Mouse (Mus musculus) induced T-regulatory cell, adult 2 months (primary cell): ENCODE results near the gene Prss57.
A peak's percentile ranks its signal among the peaks of the same experiment; 100 is the strongest.

Experiments
- DNase-seq: peaks from one replicate; pipeline ENCODE4 v3.0.0-alpha.2; 2012; ENCODE audit warnings: low read depth

Prss57 gene

DNA sequence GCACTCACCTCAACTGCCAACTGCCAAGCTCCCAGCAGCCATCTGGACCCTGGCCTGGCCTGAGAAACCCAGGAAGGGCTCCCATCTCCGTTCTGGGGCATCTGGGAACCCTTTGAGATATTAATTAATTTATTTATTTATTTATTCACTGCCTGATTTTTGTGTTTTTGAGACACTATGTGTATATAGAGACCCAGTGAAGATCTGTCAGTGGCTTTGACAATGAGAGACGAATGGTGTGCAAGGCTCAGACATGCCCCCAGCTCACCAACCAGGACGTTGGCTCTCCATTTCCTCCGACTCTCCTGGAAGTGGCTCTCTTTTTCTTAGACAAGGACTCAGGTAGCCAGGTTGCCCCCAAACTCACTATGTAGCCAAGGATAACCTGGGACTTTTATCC is at the start of gene Prss57:
Gene Prss57, minus strand, starts transcription at position 101 of the 400 bp plus-strand sequence.
- DNase-seq: no peak

DNA sequence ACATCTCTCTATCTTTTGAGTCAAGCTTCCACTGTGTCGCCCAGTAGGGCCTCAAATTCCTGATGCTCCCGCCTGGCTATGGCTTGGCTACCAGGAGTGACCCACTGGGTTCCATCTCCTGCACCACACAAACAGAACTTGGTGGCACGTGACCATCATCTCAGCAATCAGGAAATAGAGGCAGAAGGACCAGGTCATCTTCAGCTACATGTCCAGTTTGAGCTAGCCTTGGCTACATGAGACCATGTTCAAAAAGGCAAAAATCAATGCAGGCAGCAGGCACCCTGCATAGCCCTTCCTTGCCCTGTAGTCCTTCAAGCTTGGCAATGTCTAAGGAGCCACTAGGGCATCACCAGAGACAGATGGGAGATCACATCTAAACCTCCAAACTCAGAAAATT is 49.3 kb upstream of the Prss57 start:
- no peak for DNase-seq

DNA sequence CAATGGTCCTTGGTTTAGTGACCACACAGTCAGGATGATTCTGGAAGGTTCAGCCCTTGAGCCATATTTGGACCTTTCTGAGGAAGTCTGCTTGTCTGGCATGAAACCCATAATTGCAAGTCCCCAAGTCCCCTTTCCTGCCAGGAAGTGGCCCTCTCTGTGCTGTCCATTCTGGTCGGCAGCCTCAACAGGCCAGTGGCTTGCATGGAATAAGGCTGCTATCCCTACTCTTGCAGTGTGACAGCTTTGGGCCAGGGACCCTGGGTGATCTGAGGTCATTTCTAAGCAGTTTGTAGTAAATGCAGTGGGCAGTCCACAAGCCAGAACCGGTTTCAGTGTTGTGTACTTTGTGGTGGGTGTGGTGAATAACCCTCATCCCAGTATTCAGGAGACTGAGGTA is 47.4 kb upstream of the Prss57 start:
- DNase-seq: no peak

DNA sequence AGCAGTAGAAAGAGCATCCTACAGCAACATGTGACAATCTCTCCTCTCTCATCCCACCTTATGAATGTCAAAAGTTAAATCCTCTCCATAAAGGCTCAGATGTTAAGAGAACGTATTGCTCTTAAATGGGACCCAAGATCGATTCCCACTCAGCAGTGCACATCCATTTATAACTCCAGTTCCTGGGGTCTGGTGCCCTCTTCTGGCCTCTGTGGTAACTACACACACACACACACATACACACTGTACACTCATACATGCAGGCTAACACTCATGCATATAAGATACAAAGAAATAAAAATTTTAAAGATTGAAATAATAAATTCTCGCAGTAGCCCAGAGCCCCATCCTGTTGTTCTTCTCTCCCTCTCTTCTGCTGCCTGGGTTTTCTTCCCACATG is 46.2 kb upstream of the Prss57 start:
- DNase-seq: peak; percentile 45

DNA sequence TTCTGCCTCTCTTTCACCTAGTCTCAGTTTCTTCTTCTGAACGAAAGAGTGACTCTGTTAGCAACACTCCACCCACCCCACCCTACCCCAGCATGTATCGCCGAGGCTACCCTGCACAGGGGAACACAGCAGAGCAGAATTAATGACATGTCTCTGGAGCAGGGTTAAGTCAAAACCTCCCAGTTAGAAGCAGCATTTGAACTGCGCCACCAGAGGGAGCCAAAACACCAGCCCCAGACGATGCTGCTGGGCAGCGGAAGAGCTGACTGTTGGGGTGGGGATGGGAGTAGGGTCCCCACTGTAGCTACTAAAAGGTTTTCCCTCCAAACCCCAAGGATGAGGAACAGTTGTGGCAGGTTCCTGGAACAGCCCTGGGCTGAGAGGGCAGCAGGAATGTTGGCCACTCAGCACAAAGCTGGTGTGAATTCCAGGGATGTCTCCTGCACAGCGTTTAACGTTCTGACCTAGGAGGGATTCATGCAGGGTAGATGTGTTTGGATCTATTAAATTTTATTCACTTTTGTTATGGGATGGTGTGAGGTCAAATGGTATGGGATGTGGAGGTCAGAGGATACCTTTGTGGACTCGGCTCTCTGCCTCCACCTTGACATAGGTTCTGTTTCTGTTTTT is 44.1 kb upstream of the Prss57 start:
- DNase-seq: peak; percentile 85

DNA sequence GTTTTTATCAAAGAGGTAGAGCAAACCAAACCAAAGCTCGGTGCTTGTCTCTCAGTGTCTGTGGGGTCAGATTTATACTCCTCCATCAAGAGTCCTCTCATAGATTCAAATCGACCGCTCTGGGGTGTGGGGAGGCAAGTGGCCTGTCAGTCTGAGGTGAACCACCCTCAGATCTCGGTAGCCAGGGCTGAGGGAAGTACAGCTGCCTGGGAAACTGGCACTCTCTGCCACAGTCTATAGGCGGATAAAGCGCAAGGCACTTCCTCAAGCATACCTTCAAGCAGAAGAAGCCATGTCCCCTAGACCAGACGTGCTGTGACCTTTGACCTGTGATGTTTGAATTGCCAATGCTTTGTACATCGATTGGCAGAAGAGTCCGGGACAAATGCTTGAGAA is 42.0 kb upstream of the Prss57 start:
- no peak for DNase-seq

DNA sequence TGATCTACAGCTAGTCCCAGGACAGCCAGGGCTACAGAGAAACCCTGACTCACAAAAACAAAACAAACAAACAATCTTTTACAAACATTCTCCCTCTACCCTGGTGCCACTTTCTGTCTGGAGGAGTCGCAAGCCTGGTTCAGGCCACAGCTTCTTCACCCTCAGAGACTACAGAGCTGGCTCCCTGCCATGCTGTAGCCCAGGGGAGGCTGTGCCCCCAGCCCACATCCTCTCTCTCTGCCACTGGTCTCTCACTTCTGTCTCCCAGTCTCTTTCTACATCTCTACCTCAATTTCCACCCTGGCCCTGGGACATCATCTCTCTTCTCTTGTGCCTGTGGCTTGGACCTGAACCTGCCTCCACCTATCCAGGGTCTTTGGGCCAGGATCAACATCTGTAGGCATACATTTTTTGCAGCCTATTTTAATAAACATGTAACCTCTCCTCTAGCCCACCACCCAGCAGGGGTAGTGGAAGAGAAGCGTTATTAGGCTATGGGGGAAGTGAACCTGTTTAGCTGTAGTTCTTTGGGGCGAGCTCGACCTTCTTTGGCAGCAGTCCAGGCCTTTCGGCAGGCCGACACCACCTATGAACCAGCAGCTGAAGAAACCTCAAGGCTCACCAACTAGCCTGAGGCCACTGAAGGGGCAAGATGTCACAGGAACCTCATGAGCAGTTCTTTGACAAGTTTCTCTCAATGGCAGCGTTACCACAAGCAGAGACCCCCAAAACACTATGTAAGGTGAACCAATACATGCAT is 41.4 kb upstream of the Prss57 start:
- no peak for DNase-seq

DNA sequence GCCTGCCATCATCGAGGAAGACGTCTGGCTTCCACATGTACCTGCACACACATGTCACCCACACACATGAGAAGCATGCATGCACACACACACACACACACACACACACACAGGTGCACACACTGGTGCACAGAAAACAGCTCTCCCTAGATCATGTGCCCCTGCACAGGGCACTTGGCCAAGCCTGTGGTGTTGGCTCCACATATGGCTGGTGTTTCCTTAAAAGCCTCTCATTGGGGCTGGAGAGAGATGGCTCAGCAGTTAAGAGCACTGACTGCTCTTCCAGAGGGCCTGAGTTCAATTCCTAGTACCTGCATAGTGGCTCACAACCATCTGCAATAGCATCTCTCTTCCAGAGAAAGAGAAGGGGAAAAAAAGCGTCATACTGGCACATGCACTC is 40.8 kb upstream of the Prss57 start:
- DNase-seq: no peak

DNA sequence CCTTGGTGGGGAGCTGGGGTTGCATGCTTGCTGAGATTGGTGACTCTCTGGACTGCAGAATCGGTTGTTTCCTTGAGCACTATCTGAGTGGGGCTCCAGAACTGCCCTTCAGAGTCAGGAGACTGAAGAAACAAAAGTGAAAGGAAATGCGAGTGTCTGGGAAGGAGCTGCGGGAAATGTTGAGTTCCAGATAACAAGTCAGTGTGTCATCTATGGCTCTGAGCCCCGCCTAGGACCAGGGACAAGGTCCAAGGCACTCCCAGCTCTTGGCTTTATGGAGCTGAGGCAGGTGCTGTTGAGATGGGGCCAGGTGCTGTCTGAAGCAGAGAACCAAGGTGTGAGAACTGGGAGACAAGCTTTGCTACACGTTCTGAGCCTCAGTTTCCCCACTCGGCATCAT is 33.7 kb upstream of the Prss57 start:
- DNase-seq: no peak

DNA sequence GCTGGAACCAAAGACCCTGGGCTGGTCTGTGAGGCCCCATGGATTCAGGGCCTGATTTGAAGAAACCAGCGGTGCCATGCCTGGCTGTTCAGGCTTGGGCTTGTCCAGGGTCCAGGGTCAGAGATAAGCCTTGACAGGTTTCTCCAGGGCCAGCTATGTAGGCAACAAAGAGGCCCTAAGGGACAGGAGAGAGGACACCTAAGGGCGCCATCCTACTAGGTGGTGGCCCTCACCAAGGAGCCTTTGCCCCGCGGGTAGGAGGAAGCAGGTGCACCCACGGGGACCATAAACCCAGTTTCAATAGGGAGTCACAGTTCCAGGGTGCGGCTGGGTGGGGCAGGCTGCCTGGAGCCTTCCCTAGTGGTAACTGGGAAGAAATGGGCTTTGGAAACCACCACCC is 32.2 kb upstream of the Prss57 start:
- no peak for DNase-seq

DNA sequence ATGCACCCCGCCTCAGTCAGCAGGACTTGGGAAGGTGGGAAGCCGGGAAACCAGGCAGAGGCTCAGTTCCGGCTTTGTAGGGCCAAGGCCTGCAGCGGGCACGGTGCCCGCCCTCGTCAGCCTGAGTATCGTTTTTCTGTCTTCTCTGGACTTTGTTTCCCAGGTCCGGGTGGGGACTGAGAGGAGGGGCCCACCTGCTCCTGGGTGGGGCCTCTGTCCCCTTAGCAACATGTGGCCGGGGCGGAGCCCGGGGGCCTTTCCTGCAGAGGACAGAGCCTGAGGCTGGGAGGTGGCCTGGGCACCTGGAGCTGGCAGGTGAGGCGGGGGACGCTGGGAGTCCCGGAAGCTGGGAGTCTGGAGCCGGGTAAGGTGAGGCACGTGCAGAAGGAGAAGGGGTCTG is 31.6 kb upstream of the Prss57 start:
- no peak for DNase-seq

DNA sequence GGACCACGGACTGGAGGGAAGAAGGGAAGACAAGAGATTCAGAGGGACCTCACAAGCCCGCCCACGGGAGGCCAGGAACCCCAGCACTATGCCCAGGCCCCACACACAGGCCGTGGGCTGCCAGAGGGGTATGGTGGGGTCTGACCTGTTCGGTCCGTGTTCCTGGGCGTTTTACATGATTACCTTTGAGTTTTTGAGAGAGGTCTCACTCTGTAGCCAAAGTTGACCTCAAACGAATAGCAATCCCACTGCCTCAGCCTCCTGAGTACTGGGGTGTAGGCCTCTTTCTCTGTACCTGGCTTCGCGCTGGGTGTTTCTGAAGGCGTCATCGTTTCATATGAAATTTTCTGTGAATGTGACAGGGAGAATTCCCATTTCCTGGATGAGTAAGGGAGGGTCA is 31.0 kb upstream of the Prss57 start:
- no peak for DNase-seq

DNA sequence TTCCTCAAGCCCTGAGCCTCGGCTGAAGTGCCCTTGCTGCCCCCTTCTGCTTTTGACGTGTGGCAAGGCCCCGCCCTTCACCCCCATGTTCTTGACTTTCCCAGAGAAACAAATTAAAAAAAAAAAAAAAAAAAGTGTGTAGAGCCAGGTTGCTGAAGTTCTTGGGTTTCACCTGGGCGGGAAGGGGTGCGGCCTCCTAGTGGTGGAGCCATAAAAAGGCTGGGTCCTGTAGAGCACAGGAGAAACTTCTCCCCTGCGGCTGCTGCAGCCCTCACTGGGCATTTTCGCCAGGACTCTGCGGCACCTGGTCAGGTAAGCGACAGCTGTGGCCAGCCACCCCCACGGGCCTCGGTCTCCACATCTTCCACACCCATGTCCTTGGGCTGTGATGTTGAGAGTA is 30.0 kb upstream of the Prss57 start, which contains the start of gene Misp:
Gene Misp, plus strand, starts transcription at position 208 of the 400 bp plus-strand sequence.
- DNase-seq: no peak

DNA sequence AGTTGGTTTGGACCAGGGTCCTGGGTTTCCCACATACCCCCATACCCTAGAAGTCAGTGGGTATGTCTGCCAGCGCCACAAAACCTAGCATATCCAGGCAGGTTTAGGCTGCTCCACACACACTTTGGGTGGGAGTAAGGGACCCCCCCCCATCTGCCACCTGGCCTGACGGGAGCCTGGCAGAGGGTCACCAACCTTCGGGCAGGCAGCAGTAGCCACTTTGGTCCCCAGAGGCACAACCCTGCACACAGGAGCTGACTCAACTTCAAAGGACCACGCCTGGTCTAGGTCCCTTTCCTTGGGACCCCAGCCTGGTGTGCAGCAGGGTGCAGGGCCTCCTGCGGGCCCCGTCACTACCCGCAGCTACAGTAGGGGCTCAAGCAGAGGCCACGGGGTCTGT is 29.5 kb upstream of the Prss57 start:
- no peak for DNase-seq

DNA sequence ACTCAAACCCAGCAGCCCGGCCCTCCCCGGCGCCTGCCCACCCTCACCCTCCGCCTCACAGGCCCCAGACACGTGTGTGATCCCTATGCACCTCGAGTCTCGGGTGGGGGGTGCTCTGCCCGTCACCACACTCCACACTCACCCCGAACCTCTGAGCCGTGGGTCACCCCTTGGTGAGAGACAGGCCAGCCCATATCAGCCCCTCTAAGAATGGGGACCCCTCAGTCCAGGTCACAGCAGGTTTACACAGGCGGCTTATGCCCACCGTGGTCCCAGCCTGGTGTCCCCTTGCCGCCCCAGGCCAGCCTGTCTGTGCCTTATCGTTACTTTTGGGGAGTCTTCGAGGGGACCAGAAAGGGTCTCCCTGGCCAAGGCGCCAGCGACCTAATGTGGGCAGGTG is 28.8 kb upstream of the Prss57 start:
- DNase-seq: no peak

DNA sequence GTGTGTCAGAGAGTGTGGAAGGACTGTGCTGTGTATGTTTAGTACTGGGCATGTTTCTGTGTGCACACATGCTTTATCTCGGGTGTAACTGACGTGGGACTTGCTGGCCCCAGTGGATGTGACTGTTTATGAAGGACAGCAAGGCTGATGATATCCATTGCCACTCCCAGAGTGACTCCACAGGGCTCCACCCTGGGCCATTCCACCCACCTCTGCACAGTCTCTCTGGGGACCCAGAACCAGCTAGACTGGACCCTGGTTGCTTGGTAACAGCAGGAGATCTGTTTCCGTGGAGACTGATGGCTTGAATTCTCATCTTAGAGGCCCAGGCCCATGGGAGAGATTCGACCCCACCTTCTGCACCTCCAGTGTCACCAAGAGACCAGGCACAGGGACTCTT is 27.5 kb upstream of the Prss57 start:
- no peak for DNase-seq

DNA sequence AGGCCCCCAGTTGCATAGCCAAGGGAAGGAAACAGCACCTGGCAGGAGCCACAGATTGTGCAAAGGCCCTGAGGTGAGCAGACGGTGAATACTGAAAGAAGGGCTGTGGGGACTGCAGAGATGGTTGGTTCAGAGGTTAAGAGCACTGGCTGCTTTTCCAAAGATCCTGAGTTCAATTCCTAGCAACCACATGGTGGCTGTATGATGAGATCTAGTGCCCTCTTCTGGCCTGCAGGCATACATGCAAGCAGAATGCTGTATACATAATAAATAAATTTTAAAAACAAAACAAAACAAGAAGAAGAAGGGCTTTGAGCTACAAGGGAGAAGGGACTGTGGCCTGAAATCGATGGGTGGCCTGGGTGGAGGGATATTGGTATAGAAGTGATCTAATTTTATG is 26.4 kb upstream of the Prss57 start:
- DNase-seq: no peak

DNA sequence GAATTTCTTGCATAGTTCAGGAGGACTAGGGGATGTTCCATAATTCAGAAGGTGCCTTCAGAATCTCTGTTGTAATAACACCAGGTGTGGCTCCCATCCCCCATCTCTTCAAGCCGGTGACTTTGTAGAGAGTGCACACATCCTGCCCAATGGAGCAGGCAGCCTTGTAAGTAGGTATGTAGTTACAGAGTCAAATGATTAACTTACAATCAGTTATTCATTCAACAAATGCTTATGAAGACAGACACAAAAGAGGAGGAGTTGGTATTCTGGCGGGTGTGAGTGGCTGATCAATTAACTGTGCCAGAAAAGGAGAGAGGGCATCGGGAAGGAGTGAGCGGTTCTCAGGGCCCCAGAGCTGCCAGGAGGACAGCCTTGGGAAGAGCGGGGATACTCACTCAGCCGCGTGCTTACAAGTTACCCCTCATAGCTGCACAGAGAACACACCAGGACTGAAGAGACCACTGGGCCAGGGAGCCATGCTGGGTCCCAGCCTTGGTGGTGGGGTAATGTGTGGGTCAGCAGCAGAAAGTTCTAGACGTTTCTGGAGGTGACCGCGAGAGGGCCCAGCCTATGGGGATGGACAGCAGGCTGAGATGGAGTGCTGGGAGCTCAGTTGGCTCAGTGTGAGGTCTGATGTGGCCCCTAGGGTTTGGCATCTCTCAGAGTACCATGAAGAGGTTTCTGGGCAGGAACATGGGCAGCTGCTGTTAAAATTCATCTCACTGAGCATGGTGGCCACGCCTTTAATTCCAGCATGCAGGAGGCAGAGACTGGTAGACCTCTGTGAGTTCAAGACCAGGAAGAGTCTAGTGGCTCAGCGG is 25.1 kb upstream of the Prss57 start:
- no peak for DNase-seq

DNA sequence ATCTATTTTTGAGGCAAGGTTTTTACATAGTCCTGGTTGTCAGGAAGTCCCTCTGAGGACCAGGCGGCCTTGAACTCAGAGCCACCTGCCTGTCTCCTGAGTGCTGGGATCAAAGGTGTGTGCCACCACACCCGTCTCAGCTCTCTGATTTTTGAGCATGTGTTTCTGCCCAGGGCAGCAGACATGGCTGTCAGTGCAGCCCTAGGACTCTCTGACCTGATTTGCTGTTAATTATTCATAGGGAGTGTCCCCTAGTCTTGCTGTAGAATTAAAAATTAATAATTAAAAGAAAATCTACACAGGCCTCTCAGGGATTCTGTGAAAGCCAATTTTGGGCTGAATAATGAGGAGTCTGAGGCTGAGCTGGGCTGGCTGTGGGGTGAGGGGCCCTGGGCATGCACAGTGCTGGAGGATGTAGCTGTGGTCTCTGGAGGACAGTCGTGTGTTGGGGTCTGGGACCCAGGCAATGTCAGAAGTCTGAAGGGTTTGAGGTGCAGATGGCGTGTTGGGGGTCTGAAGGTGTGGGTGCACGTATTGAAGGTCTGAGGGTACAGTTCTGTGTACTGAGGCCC is 23.6 kb upstream of the Prss57 start:
- DNase-seq: no peak

DNA sequence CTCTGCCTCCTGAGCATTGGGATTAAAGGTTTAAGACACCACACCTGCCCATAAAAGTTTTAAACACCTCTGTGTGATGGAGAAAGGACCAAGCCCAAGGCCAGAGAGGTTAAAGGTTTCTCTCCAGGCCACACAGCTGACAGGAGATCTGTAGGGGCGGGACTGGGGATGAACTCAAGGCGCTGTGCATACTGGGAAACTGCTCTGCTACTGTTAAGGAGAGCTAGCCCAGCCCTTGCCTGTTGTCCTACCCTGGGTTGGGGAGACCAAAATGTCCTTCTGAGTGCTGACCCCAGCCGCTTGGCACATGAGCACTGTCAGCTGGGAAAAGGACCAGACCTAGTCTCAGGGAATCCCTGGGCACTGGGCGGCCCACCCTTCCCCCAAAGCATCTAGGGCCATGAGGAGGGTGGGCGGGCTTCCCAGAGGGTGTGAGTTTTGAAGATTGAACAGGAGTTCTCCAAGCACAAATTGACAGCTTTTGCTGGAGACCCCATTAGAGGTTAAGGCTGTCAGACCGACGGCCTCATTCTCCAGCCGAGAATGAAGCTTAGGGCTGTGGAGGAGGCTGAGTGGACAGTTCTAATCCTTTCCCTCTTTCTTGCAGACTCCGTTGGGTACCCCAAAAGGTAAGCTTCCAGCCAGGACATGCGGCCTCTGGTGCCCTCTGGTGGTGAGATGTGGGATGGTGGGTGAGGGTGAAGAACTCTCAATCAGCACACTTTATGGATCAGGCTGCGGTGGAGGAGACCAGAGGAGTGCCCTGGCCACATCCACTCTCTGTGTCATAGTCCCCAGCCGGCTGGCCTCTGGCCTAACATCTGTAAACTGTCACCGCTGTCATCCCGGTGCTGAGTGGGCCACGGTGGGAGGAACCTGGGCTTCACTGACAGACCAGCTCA is 21.2 kb upstream of the Prss57 start:
- DNase-seq: peak; percentile 86

DNA sequence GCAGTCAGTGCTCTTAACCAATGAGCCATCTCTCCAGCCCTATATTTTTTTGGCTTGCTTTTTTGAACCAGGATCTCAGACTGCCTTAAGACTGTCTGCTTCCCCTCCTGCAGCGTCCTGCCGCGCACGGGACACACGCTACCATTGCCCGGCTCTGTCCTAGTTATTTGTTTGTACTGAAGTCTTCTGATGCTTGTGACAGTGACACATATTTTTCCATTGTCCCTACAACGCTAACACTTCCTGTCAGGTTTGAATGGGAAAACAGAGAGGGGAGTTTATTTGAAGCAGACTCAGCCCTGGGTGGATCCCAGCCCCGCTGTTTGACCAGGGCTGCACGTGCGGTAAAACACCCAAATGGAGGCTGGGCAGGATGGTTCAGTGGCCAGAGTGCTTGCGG is 18.0 kb upstream of the Prss57 start:
- no peak for DNase-seq

DNA sequence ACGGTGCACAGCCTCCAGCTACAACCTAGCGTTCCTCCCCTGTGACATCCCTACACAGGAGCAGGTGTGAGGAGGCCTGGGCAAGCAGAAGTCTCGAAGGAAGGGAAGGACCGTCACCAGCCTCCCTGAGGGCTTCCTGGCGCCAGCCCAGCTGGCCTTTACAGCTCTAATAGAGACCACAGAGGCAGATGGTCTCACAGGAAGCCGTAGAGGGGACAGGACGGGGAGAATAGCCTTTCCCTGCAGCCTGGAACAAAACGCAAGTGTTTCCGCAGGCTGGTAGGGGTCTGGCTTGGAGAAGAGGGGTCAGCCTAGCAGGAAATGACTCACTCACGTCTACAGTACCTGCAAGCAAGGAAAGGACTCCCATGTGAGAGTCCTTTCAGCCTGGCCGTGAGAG is 17.1 kb upstream of the Prss57 start:
- no peak for DNase-seq
